Mouse (Mus musculus) megakaryocyte, embryonic 14.5 days (primary cell): ENCODE data around the gene Zfp947. TPM values are rescaled to one million over a fixed set of nuclear protein-coding genes. Genes with fewer than 3 reads are reported as not detected.
A peak's percentile ranks its signal among the peaks of the same experiment; 100 is the strongest.
"Not testable (repeated sequence)": the region's sequence is repeated elsewhere in the genome, so short reads cannot be mapped to it uniquely, and the experiment has no call there.

Experiments
- H3K27me3 ChIP-seq: replicated peaks from 2 replicates; pipeline ENCODE3; 2012; ENCODE audit warnings: inconsistent platforms
- H3K36me3 ChIP-seq: replicated peaks from 2 replicates; pipeline ENCODE3; 2012; ENCODE audit warnings: low read length, inconsistent platforms, mixed read lengths
- H3K4me1 ChIP-seq: 2 replicates; pipeline ENCODE4 v1.6.1; 2012; ENCODE audit warnings: inconsistent platforms
- H3K4me3 ChIP-seq: replicated peaks from 2 replicates; pipeline ENCODE3; 2012; ENCODE audit warnings: moderate library complexity, mild to moderate bottlenecking, inconsistent platforms
- H3K9me3 ChIP-seq: 2 replicates; pipeline ENCODE4 v1.6.1; 2012; ENCODE audit warnings: inconsistent platforms
- FLI1 ChIP-seq: IDR thresholded peaks from 2 replicates; pipeline ENCODE4 v1.6.1; 2012; ENCODE audit warnings: low read length, inconsistent platforms, mixed read lengths
- GATA1 ChIP-seq: IDR thresholded peaks from 3 replicates; pipeline ENCODE4 v1.6.1; 2012; ENCODE audit warnings: mixed read lengths, low read length, inconsistent platforms, borderline replicate concordance
- polyA plus RNA-seq: library from polyadenylated mRNA; stranded (reverse); fragments of >175 nt; gene quantifications from 2 replicates; pipeline ENCODE4 v1.2.3, GENCODE M21; 2012; ENCODE audit warnings: low replicate concordance; ENCODE audit not compliant: insufficient read depth

The Zfp947 gene
- not detected in 2 replicates for polyA plus RNA-seq

- peak within 1 kb of the TSS; percentile 90 for H3K4me3 ChIP-seq
- H3K27me3 ChIP-seq, H3K9me3 ChIP-seq, H3K36me3 ChIP-seq, H3K4me1 ChIP-seq: not testable (repeated sequence)
Measured at GRCm38 (mm10) chr17:22165722-22166294, at the start of gene Zfp947. Zfp947 (minus strand) TSS chr17:22166190.

GRCm38 (mm10) chr17:22165304-22165703 is 686 bp downstream of the Zfp947 start:
- not testable (repeated sequence) for H3K9me3 ChIP-seq, H3K4me1 ChIP-seq, H3K27me3 ChIP-seq, H3K36me3 ChIP-seq
- H3K4me3 ChIP-seq: peak overlapping the region; percentile 90

- H3K27me3 ChIP-seq, H3K36me3 ChIP-seq, H3K4me3 ChIP-seq, H3K9me3 ChIP-seq, H3K4me1 ChIP-seq: not testable (repeated sequence)
Measured at GRCm38 (mm10) chr17:22153951-22154350, 12.0 kb downstream of the Zfp947 start.

- Histone ChIP-seq H3K9me3 (no peaks in the 10 kb centered on the region), H3K4me3 (no peak overlapping the region), H3K36me3 (no peaks in the 10 kb centered on the region), H3K27me3 (no peaks in the 10 kb centered on the region), H3K4me1 (no peaks in the 10 kb centered on the region)
- TF ChIP-seq GATA1 (no peak), FLI1 (no peak)
Measured at GRCm38 (mm10) chr17:22118770-22119169, 47.2 kb downstream of the Zfp947 start.

Other genes starting within 250 kb of the Zfp947 start
- gene Zfp942, start 203.7 kb downstream of the Zfp947 start, polyA plus RNA-seq: 0.26 TPM in 1 of 2 replicates, not detected in the other
- 0.07 TPM in 1 of 2 replicates, not detected in the other for gene Zfp943, start 203.6 kb downstream of the Zfp947 start, polyA plus RNA-seq
- gene Zfp994, start 59.4 kb upstream of the Zfp947 start, polyA plus RNA-seq: 0.23 TPM in 1 of 2 replicates, not detected in the other
- 0.43 TPM in 1 of 2 replicates, not detected in the other for gene CT030661.1, start 148.6 kb upstream of the Zfp947 start, polyA plus RNA-seq
- 0.53 TPM in 1 of 2 replicates, not detected in the other for gene Zfp944, start 195.2 kb upstream of the Zfp947 start, polyA plus RNA-seq
- 0.09 TPM in 1 of 2 replicates, not detected in the other for gene Zfp758, start 195.3 kb upstream of the Zfp947 start, polyA plus RNA-seq